Mouse (Mus musculus): Measurements from ENCODE around the gene Tex35. TPM values are rescaled to one million over a fixed set of nuclear protein-coding genes. Genes with fewer than 3 reads are reported as not detected.

The Tex35 gene
- total RNA-seq, 2 experiments from 2014 or later: not detected

DNA sequence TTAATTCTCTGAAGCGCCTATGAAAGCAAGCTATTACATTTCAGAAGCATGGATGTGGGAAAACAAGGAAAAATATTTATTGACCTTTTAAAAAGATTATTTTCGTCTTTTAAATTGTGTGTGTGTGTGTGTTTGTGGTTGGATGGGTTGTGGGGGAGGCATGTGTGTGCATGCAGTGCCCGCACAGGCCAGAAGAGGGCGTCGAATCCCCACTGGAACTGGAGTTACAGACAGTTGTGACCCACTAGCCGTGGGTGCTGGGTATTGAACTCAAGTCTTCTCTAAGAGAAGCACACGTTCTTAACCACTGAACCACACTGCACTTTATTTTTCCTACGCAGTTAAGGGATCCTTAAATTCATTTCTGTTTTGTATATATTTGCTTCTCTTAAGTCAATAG, 26.5 kb downstream of the Tex35 start:
- no peak for DNase-seq (ENCODE audit: low spot score in 2 of 2)

DNA sequence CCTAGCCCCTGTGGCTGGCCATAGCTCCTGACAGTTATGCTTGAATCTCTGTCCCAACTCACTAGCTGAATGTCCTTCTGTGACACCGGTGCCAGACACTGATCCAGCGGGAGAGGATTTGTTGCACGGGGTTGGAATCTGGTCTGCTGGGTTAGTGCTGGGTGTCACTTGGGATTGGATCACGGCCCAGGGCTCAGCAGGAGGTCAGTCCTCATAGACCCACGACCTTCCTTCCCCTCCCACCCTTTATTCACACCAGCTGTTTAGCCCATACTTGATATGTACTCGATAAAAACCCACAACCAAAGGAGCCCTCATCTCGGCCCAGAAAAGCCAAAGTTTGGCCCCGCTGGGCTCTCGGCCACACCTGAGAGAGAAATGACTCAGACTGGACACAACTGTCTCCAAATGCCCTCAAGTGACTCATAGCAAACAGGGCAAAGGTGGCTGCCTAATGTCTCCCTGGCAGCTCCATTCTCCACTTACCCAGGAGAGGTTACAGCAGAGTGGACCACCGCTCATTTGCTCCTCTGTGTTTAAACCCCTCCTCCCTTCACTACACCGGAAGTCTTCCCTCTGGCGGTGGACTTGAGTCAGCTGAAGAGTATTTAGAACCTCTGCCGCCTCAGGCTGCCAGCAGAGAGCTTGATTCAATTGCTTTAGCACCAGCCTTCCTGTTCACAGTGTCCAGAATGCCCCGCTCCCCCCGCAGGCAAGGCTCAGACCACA, 27.2 kb downstream of the Tex35 start:
- no peak for DNase-seq (ENCODE audit: low spot score in 2 of 2)

DNA sequence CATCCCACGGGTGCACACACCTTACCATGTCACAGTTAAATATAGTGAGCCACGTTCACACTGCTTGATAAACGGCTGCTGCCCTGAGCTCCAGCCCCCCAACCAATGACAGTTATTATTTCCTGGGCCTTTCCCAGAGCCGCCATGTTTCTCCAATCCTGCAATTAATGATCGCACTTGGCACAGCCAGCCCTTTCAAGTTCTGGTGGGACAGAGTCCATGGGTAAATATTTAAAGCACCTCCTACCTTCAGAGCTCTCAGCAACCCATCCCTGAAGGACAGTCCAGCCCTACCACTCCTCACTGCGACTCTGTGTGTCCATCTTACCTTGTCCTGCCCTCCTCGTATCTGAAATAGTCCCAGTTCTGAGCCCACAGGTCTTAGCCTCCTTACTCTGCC, 28.4 kb downstream of the Tex35 start:
- no peak for DNase-seq (ENCODE audit: low spot score in 2 of 2)

DNA sequence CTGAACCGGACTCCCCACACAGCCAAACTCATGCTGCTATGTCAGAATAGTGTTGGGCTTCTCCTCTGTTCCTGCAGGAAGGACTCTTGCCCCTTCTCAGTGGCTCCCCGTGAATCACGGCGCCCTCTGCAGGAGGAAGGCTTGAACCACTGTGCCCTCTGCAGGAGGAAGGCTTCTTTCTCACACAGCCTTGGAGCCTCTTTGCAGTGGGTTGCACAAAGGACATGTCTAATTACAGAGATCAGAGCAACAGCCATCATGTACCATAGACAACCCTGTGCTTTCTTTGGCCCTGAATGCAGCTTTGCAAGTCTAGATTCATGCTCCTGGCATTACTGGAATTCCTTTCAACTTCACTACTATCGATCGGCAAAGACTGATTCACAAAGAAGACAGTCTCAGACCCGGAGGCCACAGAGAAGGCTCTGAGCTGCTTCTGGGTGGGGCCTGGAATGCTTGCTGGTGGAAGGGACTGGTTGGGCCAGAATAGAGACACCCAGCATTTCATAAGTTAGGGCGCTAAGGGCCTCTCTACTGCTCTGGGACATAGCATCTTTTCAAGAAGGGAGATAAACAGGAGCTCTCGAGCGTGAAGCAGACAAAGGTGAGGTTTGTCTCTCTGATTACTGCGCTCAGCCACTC, 29.0 kb downstream of the Tex35 start:
- peak; percentile 49 to 54 for DNase-seq (ENCODE audit: low spot score in 2 of 2)

DNA sequence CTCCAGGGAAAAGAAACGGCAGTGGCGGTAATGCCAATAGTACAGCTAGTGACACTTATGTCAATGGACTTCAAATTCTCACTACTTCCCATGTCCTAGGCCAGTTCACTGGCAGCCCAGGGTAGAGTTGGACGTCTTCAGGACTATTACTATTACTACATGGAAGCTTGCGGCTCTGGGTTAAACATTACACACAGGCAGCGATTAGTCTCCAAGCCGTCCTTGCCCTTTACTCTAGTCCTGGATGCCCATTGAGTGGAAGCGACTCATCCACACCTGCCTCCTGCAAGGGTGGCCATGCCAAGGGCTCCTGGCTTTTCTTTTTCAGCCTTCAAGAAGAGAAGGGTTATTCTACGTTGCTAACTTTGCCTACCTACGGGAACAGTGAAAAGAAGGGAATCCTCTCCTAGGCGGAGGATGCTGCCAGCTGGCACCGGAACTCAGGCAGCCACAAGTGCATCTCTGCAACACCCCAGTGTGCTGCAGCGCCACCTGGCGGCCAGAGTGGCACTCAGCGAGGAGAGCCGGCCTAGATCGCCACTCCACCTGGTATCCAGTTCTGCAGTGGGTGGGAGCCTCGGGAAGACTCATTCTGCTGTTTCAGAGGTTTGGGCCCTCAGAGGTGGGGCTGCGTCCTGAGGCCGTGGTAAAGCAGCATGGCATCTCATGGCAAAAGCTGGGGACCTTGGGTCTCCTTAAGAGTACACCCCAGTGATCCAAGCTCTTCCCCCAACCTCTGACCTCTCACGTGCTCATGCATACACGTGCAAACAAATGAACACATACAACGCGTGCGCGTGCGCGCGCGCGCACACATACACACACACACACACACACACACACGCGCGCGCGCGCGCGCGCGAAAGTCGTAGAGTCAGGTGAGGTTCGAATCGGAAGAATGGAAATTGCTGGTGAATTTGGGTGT, 31.4 kb downstream of the Tex35 start:
- DNase-seq (ENCODE audit: low spot score in 2 of 2): peak; percentile 92 to 93

DNA sequence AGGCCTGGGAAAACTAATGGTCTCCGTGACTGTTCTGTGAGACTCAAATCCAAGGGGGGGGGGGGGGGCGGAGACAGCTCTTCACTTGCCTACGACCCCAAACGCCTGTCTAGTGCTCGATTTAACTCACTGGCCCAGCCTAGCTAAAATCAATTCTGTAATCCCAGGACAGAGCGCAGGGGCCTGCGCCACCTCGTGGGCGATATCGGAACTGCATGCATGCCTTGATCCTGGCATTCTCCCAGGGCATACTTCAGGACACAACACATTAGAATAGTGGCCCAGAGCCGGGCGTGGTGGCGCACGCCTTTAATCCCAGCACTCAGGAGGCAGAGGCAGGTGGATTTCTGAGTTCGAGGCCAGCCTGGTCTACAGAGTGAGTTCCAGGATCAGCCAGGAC, 32.2 kb downstream of the Tex35 start:
- DNase-seq (ENCODE audit: low spot score in 2 of 2): peak; percentile 89 to 92

DNA sequence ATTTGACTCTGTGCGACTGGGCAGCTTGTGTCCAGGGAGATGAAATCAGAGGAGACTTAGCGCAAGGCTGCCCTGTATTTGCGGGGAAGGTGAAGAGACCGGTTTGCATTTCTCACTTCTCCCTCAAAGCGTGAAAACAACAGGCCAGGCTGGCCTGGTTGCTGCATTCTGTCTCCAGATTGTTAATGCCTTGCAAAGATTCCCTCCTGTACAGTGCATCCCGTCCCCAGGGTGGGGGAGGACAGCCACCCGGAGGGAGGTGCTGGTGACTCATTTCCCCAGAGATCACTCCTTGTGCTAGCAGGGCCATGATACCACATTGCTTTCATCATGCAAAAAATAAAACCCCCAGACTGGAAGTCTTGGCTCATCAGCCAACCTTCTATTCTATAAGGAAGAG, 33.5 kb downstream of the Tex35 start:
- peak; percentile 38 to 51 for DNase-seq (ENCODE audit: low spot score in 2 of 2)

DNA sequence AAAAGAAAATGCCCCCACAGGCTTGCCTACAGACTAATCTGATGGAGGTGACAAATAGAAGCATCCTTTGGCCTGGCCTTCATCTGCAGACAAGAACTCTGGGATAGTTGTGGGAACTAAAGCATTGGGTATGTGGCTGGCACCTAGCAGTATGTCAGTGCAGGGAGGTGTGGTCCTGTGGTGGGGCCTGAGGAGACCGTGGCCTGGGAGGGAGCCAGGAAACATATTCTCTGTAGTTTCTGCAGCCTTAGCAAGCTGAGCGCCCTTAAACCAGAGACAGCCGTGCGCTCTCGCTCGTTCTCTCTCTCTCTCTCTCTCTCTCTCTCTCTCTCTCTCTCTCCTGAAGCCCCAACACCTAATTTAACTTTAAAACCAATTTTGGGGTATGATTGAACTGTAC, 34.1 kb downstream of the Tex35 start:
- no peak for DNase-seq (ENCODE audit: low spot score in 2 of 2)

DNA sequence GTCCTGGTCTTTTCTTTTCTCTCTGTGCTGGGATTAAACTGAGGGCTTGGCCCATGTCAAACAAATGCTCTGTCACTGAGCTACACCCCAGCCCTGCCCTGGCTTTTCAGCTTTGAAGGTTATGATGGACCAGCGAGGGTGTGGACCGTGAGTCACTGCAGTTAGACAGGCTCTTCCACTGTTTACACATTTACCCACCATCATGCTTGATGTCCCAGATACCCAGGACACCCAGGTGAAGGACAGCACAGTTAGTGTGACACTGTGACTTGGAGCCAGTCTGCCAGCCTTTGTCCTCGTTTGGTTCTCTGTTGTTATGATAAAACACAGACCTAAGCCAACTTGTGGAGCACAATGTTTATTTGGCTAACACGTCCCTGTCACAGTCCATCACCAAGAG, 34.9 kb downstream of the Tex35 start:
- DNase-seq (ENCODE audit: low spot score in 2 of 2): peak in 1 of 2 experiments; percentile 22

DNA sequence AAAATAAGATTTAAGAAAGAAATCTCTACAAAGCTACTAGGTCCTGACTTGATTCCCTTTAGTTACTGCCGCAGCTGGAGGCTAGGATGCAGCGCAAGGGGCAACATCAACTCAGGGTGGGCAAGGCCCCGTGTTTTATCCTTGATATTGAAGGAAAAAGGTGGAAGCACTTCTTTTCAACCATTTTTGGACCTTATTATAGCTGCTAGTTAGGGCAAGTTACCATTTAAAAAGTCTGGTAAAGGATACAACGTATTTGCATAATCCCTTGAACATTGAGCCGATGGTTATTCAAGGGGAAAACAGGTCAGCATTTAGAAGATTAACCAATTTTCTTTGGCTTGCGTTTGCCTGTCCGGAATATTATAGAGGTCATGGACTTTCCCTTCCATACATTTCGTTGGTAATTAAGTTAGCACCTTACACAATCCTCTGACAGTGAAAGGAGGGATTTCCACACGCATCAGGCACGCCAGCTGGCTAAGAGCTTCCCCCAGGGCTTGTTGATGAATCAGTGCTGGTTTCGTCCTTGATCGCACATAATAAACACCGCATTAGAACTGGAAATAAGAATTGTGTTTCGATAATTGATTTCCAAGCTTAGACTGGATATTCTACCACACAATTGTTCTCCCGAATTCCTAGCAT, 39.2 kb downstream of the Tex35 start:
- no peak for DNase-seq (ENCODE audit: low spot score in 2 of 2)

DNA sequence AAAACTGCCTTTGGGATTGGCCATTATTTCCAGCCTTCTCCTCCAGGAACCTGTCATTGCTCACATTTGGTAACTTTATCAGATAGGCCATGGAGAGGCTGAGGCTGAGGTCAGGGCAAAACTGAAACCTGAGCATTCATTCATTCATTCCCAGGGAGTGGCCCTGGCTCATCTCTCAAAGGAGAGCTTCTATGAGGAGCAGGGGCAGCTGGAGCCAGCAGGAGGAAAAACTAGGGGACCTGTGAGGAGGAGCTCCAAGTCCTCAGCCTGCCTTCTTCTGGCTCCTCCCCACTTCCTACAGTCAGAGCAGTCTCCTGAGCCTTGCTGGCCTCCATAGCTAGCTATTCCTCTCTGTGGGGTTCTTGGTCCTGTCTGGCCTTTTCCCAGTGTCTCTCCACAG, 40.2 kb downstream of the Tex35 start:
- no peak for DNase-seq (ENCODE audit: low spot score in 2 of 2)

DNA sequence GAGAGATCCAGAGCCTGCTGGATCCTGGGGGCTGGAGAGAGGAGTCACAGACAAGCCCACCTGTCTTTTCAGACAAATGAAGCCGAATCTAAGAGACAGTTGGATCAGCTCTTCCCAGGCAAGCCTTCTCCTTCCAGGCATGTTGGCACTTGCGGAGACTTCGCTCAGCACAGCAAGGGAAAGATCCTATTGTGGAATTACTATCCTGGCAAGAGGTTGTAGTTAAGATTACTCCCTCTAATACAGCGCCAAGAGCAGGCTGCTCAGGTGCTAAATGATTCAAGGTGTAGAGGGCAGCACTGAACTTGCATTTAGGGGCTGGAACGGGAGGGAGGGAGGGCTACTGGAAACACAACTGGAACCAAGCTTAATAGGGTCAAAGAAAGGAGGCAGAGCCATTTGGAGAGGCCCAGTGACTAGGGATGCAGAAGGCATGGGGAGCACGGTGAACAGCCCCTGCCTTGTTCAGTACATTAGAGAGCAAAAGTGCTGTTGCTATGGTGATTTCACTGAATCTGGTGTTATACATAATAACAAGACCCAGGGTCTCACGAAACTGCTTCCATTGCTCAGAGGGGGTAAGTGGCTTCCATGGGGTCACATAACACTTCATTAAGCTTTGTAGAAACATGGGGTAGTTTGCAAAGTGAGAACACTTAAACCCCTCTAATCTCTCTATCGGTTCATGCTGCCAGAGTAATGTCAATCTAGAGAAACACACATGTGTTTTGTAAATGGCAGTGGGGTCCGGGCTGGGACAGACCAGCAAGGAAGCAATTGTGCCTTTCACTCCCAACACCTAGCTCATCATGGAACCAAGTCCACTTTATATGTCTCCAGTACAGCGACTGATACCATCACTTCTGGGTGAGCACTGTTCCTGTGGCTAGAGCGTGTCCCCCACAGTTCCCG, 42.4 kb downstream of the Tex35 start:
- DNase-seq (ENCODE audit: low spot score in 2 of 2): no peak

DNA sequence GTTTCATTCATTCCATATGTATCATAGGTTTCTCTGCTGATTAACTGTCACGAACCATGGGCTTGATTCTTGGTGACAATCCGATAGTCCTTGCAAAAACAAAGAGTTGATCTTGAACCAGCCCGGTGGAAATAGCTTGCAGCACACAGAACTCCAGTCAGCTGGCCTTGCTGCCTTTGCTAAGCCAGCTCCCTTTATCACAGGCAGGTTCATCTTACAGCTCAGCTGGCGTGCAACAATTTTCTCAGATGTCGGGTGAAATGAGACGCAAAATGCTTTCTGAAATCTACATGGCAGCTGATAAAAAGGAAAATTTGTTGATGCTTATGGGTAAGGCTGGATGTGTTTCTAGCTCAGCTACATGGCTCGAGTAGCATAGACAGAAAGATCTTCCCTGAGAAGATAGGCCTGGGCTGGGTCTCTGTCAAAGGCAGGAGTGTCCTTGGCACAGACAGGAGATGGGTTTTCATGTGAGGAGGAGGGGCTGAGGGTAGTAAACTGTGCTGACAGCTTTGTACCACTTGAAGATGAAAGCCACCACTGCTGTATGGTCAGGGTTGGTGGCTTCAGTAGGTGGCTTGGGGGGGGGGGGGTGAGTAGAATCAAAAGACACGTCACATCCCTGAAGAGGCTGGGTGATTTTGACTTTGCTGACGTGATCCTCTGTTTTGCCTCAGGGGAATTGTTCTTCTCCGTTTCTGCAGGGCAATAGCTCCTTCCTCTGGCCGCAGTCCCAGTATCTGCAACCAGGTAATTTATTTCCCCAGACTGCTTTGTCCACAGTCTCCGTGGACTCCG, 45.0 kb downstream of the Tex35 start:
- DNase-seq (ENCODE audit: low spot score in 2 of 2): no peak

DNA sequence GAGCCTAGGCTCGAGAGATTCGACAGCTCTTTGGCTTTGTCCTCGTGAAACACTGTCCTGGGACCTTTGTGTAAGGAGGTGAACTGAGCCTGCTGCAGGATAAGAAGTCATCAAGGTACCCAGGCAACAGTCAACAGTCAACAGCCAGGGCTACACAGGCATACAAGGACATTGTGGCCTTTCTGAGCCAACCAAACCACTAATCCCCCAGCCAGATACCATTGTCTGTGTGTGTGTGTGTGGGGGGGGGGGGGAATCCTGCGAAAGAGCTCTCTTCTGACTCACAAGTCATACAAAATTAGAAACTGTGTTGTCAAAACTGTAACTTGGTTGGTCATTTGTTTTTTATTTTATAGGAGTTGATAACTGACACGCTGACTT, 46.0 kb downstream of the Tex35 start:
- no peak for DNase-seq (ENCODE audit: low spot score in 2 of 2)

DNA sequence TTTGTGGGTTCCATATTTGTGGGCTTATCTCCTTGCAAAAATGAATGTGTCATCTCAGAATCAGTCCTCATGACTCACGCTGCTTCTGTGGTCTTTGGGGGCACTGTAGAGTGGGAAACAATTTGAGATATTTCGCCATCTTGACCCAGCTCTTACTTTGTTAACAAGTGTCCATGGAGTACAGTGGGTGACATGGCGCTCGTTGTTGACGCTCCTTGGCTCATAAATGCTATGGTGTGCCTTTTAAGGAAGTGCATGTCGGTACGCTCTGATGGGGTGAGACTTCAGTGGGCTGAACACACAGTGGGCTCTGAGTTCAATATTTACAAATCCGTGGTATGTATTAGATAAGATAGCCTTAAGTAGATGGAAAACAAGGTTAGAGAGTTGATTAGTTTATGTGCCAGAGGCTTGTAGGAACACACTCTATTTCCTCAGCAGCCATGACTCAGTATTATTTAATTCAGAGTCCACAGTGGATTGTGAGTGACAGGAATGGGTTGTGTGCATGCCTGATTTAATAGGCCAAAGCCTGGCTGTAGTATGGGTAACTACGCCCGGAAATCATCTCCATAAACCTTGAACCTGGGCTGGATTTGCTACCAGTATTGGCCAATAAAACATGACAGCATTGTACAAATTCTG, 46.6 kb downstream of the Tex35 start:
- no peak for DNase-seq (ENCODE audit: low spot score in 2 of 2)

DNA sequence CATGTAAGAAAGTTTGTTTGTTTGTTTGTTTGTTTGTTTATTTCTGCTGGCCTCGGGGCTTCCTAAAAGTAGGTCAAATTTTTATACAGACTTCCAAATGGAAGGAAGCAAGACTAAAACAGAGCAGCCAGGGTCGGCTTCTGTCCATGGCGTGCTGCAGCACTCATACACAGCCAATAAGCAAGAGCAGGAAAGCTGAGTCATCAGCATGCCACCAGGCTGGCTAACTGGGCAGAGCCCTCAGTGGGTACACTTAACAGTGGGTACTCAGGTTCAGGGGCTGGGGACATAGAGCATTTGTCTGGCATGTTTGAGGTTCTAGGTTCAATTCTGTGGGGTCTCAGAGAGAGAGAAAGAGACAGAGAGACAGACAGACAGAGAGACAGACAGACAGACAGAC, 47.3 kb downstream of the Tex35 start:
- DNase-seq (ENCODE audit: low spot score in 2 of 2): no peak

DNA sequence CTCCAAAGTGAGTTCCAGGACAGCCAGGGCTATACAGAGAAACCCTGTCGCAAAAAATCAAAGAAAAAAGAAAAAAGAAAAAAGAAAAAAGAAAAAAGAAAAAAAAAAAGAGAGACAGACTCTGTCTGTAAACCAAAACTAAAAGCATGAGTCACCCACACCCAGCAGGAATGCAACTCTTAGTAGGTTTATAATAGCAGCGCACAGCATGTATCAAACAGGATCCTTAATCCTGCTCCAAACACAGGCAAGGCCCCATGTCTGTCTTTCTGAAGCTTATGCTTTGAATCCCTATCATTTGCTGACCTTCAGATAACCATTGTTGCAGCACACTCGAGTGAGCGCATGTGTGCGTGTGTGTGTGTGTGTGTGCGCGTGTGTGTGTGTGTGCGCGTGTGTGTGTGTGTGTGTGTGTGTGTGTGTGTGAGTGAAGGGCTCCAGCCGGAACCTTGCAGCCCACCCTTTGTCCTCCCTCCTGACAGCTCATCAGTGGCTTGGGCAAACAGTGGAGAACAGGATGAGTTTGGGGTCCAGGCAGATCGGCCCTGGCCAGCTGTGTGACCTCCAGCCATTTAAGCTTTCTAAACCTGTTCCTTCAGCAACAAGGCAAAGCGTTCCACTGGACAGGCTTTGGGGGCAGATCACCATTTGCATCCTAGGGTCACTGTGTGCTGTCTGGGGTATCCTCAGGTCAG, 47.9 kb downstream of the Tex35 start:
- DNase-seq (ENCODE audit: low spot score in 2 of 2): no peak

DNA sequence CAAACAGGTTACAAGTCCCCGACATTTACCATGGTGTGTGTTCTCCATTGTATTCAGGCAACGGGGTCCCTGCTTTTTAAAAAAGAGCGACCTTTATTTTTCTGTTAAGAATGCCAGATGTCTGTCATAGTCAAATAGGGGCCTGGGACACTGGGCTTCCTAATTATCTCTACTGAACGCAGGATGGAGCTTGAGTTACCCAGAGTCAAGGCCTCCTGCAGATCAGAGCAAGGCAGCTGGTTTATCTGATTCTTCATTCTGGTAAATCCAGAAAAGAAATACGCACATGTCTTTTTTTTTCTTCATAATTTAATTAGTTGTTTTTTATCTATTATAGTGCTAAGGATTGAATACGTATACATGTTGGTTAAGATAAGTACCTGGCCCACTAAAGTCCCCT, 52.6 kb downstream of the Tex35 start:
- DNase-seq (ENCODE audit: low spot score in 2 of 2): no peak

Data from adrenal gland, adult 18-20 months (tissue).